Mouse (Mus musculus) liver, adult (tissue): ENCODE measurements at regions not wholly inside any gene's neighbourhood (a gene's known extent, or its start where the extent isn't known, plus 50 kb on each side); places are given as distances from the start of the nearest gene placed in this dataset.
A peak's percentile ranks its signal among the peaks of the same experiment; 100 is the strongest.

Source experiments
- GATA4 ChIP-seq: IDR thresholded peaks from 2 replicates; pipeline ENCODE4 v1.6.1; 2014; ENCODE audit warnings: mild to moderate bottlenecking, low read length; ENCODE audit not compliant: insufficient replicate concordance

DNA sequence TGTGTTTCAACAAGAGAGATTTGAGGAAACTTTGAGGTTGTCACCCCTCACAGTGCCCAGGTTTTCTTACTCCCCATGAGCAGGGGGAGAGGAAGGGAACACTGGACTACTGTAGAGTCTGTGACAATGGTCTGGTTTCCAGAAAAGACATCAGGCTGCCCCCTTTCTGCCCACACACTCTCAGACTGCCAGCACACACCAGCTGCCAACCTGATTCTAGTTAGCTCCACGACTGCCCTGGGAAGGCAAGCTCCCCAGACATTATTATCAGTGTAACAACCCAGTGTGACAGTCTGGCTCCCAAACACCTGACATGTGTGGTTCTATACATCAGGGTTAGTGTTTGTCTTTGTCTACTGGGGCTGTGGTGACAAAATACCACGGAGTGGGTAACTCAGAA, 172.5 kb downstream of the Trim29 start:
- TF ChIP-seq GATA4 = no peak

DNA sequence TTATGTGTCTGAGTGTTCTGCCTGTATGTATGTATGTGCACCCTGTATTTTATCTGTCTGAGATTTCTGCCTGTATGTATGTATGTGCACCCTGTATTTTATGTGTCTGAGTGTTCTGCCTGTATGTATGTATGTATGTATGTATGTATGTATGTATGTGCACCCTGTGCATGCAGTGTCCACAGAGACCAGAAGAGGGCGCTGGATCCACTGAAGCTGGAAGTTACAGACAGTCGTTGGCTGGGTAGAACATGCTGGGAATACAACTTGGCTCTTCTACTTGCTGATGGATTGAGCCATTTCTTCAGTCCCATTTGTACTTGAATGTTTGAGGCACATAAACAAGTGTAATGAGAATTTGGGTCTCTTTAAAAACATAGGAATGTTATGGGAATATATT, 173.3 kb downstream of the Trim29 start:
- no peak for TF ChIP-seq GATA4

DNA sequence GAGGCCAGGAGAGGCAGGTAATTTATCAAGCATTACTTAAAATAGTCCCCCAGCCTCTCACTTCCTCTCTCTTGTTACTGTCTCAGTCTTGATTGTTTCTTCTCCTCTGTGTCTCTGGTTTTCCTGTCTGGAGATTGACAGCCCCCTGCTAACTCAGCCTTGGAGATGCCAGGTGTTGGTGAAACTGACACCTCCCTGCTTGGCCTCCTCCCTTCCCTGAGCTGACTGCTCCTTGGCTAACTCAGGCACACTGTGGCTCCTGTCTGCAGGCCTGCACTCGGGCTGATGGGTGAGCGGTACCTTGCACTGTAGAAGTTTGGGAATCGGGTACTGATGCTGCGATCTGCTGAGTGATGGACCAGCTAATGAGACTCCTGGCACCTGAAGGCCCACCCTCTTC, 176.1 kb downstream of the Trim29 start:
- no peak for TF ChIP-seq GATA4

DNA sequence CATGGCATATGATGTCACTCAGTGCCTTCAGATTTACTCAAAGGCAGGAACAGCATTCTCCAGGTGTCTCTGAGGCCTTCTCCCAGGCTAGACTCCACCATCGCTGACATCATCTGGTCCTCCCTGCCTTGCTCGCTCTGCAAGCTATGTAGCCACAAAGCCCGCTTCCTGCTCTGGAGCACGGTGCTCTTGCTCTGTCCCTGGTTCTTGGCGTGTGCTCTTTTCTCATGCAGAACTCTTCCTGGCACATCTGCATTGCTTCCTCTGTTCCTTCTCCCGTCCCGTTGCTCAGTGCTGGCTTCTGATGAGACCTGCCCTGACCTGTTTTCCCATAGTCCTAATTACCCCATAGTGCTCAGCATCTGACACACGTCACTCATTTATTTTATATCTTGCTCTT, 178.6 kb downstream of the Trim29 start:
- TF ChIP-seq GATA4 = no peak

DNA sequence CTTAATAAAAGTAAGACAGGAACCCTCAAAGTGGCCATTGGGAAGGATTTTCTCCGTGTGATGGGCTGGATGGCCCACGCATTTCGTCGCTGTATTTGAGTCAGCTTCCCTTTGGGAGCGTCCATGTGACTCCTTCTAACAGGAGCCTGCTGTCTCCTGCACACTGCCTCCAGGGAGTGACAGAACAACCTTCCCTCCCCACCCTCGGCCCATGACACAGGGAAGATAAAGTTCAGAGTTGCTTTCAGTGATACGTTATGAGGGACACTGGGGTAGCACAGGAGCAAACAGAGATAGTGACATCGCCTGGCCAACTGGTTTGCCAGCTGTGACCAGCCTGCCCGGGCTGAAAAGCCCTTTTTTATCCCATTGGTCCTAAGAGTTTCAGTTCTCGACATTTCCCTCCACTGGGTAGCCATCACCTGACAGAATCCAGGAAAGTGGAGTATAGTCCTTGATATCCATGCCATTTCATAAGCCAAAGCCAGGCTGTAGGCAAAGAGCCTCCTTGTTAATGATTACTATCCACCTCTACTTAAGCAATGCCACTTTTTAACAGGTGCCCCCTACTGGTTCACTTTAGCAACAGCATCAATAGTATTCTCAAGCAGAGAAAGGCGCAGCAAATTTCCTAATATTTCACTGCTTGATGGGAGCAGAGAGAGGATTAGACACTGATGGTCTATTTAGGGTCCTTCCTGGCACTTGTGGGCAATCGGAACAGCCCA, 180.5 kb downstream of the Trim29 start:
- TF ChIP-seq GATA4 = no peak

DNA sequence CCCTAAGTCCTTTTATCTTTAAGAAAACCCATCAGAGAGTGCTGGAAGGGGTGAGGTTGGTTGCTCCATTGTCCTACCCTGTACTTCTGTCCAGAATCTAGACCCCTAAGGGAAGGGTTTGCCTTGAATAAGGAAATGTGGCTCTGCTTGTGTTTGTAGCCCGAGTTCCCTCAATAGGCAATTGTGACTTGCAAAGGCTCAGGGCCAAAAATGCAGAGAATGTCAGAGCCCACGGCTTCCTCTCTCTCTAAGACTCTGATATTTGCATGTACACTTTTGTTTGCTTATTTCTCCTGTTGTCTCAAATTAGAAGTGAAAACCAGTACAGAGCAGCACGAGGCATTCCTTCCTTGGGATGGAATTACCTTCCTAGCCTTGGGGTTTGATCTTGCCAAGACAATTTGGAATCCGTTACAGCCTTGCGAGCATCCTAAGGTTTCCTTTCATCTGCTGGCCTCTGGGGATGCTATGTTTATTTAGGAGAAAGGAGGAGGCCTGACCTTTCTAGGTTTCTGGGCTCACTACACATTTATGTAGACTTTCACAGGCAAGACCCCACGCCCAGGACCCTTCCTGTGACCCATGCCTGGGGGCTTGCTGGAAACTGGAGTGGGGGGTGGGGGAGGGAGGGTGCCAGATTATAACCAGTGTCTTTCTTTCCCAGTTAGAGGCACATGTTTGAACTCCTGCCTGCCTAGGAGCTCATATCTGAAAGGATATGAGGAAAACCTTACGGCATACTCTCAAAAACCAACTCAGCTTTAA, 181.8 kb downstream of the Trim29 start:
- TF ChIP-seq GATA4 = no peak

DNA sequence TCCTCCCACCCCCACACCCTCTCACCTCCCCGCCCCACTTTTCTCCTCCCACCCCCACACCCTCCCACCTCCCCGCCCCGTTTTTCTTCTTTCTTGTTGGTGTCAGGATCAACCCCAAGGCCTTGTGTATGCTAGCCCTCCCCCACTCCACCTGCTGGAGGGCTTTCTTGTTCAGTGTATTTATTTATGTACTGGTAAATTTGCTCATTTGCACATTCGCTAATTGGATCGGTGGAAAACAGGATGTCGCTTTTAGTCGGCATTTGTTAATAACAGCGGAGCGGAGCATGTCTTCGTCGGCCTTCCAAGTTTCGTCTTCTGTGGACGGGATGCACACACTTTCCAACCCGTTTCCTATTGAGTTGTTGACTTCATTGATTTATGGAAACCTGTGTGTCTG, 187.9 kb downstream of the Trim29 start:
- no peak for TF ChIP-seq GATA4

DNA sequence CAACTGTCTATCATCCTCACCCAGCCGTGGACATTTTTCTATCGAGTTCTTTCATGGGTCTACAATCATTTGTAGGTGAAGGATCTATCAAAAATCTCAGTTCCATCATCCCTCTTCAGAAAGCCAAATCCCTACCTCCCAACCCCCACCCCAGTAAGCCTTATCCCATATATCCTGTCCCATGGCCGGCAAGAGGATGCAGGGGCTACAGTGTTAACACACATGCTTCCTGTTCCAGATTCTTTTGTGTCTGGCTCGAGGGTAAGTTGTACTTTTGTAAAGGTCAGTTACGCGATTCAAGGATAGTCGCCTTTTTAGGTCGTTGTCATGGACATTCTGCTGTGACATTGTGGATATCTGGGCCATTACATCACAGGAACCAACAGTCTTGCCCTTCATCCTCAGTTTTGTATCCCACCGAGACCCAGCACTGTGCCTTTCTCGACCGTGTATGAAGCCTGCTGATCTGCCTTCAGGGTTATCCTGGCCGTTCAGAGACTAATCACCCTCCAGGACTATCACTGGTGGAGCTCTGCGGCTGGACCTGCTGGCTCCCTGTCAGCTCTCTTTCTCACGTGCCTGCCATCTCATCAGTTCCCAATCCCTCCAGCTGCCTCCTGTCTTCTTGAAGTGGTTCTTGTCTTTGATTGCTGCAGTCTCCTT, 193.8 kb downstream of the Trim29 start:
- peak; percentile 73; the same call in 1 of the 2 replicates for TF ChIP-seq GATA4

DNA sequence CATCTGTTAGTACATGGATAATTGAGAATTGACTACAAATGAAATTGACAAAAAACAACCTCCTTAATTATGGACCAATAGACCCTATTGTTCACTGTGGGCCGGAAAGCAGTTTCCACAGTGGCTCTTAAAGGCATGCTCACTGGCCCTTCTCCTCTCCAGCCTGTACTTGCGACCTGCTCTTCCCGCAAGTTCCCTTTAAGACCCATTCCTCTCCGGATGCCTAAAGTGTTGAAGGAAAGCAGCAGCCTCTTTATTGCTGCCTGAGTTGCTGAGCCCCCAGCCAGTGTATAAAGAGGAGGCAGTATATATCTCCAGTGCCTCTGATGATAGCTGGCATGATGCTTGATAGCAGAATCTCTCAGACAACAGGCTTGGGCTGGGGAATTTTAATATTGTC, 195.2 kb downstream of the Trim29 start:
- no peak for TF ChIP-seq GATA4

DNA sequence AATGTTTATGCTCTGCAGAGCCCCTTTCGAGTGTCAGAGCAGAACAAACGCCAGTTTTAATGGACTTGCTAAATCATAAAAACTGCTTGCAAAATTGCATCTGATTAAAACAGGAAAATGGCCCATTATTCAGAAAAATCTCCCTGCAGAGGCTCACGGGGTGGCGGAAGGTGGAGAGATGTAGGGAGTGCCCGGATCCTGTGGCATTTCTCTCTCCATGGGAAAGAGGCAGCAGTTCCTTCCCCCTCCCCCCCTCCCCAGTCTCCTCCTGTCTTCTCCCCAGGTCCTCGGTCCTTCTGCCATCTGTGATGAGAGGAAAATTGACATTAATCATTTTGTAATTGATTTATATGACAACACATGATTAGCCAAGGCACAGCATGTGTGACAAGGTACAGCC, 195.6 kb downstream of the Trim29 start:
- TF ChIP-seq GATA4 = no peak

DNA sequence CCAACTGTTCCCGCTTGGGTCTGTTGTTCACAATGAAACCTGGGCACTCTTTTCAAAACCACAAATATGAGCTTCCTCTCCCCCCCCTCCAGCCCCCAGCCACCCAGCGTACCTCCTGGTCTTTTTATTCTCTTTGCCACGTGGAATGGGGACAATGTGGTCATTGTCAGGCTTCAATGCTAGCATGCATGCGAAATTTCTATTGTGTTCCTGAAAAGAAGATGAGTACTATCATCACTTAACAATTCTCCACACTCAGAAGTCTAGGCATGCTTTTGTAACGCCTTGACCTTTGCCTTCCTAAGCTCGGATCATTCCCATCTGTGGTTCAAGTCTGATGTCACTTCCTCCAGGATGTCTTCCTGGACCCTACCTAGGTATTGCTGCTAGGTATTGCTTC, 202.2 kb downstream of the Trim29 start:
- no peak for TF ChIP-seq GATA4

DNA sequence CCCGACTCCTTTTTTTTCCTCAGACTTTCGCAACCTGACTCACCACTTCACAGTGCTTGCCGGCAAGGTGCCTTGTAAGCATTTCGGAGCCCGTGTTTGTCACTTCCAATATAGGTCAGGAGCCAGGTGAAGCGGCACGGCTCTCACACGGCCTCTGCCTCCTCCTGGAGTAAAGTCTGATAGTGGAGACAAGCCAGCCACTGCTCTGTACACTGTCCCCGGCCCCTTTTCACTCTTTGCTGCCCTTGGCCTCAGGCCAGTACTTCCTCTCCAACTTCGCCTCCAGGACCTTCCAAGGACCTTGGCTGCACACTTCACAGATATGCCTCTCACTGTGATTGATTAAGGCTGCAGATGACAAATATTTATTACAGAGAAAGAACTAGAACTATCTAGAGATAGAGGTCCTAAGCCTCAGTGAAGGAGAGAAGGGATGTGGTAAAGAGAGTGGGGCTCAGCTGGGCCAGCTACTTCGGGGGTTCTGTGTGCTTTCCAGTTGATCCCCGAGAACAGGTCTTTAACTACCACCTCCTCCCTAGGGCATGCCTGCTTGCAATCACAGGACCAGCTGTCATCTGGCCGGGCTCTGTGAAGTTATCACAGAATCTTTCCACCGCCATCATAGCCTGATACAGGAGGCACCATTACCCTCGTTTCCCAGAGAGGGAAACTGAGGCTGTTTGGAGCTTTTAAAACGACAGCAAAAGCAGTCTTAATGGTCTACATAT, 204.2 kb downstream of the Trim29 start:
- no peak; the same call in 1 of the 2 replicates for TF ChIP-seq GATA4

DNA sequence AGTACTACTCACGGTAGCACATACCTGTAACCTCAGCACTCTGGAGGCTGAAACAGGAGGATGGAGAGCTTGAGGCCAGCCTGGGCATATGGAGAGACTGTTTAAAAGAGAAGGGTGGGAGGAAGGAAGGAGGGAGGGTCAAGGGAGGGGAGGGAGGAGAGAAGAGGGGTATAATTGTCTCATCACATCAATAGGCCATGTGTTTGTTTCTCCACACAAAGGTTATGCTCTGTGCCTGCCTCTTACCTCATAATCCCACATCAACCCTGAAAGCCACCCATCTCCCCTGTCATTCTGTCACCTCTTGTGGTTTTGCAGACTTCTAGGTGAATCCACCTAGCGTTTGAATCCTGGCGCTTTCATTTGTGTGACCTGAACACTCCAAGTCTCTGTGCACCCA, 210.3 kb downstream of the Trim29 start:
- no peak for TF ChIP-seq GATA4

DNA sequence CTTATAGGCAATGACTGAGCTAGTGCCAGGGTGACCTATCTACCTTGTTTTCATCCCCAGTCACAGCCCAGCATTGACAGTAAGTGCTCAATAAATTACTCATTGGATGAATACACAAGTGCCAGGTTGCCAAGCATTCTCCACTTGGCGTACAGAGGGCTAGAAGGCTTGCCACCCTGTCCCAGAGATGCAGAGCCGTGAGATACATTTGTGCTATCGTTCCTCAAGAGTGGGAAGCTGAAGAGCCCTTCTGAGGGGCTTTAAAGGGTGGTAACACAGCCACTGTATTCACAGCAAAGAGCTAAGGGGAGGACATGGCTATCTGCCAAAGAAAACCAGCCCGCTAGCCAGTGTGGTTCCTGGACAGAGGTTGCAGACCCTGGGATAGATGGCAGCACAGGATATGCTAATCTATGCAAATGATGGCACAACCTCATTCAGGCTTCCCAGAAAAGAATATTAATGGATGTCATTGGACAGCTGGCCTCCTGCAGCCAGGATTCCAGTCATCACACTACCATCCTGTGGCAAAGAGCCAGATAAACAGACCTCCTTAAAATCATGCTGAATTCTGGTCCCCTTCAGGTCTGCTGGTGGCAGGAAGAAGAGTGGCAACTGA, 214.4 kb downstream of the Trim29 start:
- no peak for TF ChIP-seq GATA4

DNA sequence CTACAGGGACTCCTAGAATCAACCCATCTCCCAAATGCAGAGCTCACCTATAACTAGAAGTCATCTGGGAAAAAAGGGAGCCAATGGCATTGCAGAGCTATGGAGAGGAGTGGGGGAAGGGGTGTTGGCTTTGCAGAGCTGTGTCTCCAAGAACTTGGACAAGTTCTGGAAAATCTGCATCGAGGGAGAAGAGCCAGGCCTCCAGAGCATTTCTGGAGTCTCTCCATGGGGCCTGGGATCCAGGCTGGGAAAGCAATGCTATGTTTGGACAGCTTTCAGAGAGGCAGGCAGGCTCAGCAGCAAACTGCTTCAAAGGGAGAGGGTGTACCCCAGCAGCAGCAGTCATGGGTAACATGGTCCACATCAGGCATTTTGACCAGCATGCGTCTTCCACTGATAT, 211.6 kb upstream of the Nectin1 start:
- TF ChIP-seq GATA4 = no peak
